Mouse (Mus musculus) left cerebral cortex, postnatal 10 days (tissue): ENCODE data around the gene Zfp282. TPM values are rescaled to one million over a fixed set of nuclear protein-coding genes. Genes with fewer than 3 reads are reported as not detected.

Source experiments
- DNase-seq, 2 experiments: peaks; one replicate each; pipeline ENCODE4 v3.0.0; 2021 to 2022; ENCODE audit warnings: low spot score in 2 of 2, mixed read lengths in 1 of 2; ENCODE audit errors: extremely low spot score in 1 of 2
- intact Hi-C: fragments of 180-260 bp; cut with DNase I; formaldehyde crosslinking; loops from one replicate; pipeline ENCODE4 v1.15.1; 2025
- total RNA-seq, 2 experiments: library from RNA; stranded (reverse); gene quantifications; 2 replicates each; pipeline ENCODE4 v1.2.3; 2021

Gene Zfp282
- total RNA-seq, 2 experiments from 2014 or later, result 26.6 to 28.1 TPM

- DNase-seq, result no peak
- intact Hi-C loops, result no loop called here
Observed at GRCm38 (mm10) chr6:47947388-47947787, 70.4 kb downstream of the Zfp282 start.

GRCm38 (mm10) chr6:47953191-47953726 lies 76.3 kb downstream of the Zfp282 start, which contains the start of gene Zfp956:
Gene Zfp956 (plus strand): TSS chr6:47953390.
- DNase-seq, result peak; percentile 94 to 95
- intact Hi-C loops, result no loop called here

GRCm38 (mm10) chr6:47954425-47954824 lies 77.4 kb downstream of the Zfp282 start:
- intact Hi-C loops, result no loop called here
- DNase-seq, result no peak

- no peak for DNase-seq
- intact Hi-C loops, result no loop called here
Observed at GRCm38 (mm10) chr6:47957816-47958215, 80.8 kb downstream of the Zfp282 start.

Other genes starting within 250 kb of the Zfp282 start
- gene Pdia4, start 63.8 kb upstream of the Zfp282 start, total RNA-seq, result 10 to 100 TPM; 39.7 to 44.2 TPM
- gene Zfp786, start 46.3 kb upstream of the Zfp282 start, total RNA-seq, result 1 to 10 TPM; 6.1 to 6.6 TPM
- 10 to 100 TPM; 18.9 to 21.0 TPM for gene Zfp398, start 41.5 kb upstream of the Zfp282 start, total RNA-seq
- gene Zfp212, start 43.3 kb downstream of the Zfp282 start, total RNA-seq, result 10 to 100 TPM; 14.8 to 16.7 TPM
- gene Zfp956, start 76.2 kb downstream of the Zfp282 start, total RNA-seq, result 10 to 100 TPM; 23.8 to 24.8 TPM
- gene Zfp777, start 171.7 kb downstream of the Zfp282 start, total RNA-seq, result 10 to 100 TPM; 36.3 to 42.1 TPM
- 10 to 100 TPM; 28.7 to 29.6 TPM for gene Zfp746, start 209.4 kb downstream of the Zfp282 start, total RNA-seq